Mouse (Mus musculus) lung, embryonic 14.5 days (tissue): ENCODE data around the gene Aff3. TPM values are rescaled to one million over a fixed set of nuclear protein-coding genes. Genes with fewer than 3 reads are reported as not detected.
"Not testable (repeated sequence)": the region's sequence is repeated elsewhere in the genome, so short reads cannot be mapped to it uniquely, and the experiment has no call there.

Experiments used
- ATAC-seq: fragments of 200-750 bp; cut with Nextera tagmentation; 2 replicates; pipeline ENCODE4 v1.8.0; 2017; ENCODE audit warnings: mild to moderate bottlenecking, moderate TSS enrichment, moderate library complexity; ENCODE audit not compliant: insufficient read depth
- DNase-seq: peaks from one replicate; pipeline ENCODE4 v3.0.0-alpha.2; 2015
- H3K27ac ChIP-seq: fragments of 300-500 bp; sonication (generic); 2 replicates; pipeline ENCODE4 v1.5.1; 2014; ENCODE audit warnings: low read depth, mild to moderate bottlenecking, moderate library complexity
- H3K27me3 ChIP-seq: fragments of 300-500 bp; sonication (generic); 2 replicates; pipeline ENCODE4 v1.6.1; 2014; ENCODE audit warnings: low read length, control low read depth; ENCODE audit not compliant: insufficient read depth
- H3K36me3 ChIP-seq: fragments of 300-500 bp; sonication (generic); 2 replicates; pipeline ENCODE4 v1.6.1; 2014; ENCODE audit warnings: control low read depth; ENCODE audit not compliant: insufficient read depth
- H3K4me1 ChIP-seq: fragments of 300-500 bp; sonication (generic); 2 replicates; pipeline ENCODE4 v1.6.1; 2014; ENCODE audit warnings: antibody characterized with exemption, control low read depth; ENCODE audit not compliant: insufficient read depth
- H3K4me2 ChIP-seq: fragments of 300-500 bp; sonication (generic); 2 replicates; pipeline ENCODE4 v1.6.1; 2014; ENCODE audit warnings: mild to moderate bottlenecking
- H3K4me3 ChIP-seq: fragments of 300-500 bp; sonication (generic); 2 replicates; pipeline ENCODE4 v1.5.1; 2014; ENCODE audit warnings: low read depth, low read length
- H3K9ac ChIP-seq: fragments of 300-500 bp; sonication (generic); 2 replicates; pipeline ENCODE4 v1.6.1; 2014
- H3K9me3 ChIP-seq: fragments of 300-500 bp; sonication (generic); 2 replicates; pipeline ENCODE4 v1.6.1; 2016; ENCODE audit warnings: low read depth, low read length, control low read depth
- CTCF ChIP-seq: IDR thresholded peaks from 2 replicates; pipeline ENCODE4 v1.5.1; 2016; ENCODE audit warnings: antibody characterized with exemption, low read depth
- WGBS: fragments of 180-500 bp; shearing (Covaris S2); extraction: QIAGEN DNeasy Blood & Tissue Kit; methylation state at CpG from one replicate; pipeline ENCODE4 v1.1.7; 2014; 5-methylcytosine and 5-hydroxymethylcytosine counted together
- polyA plus RNA-seq: library from polyadenylated mRNA; unstranded; fragments of >200 nt; fragmentation: Nextera tagmentation; extraction: Ambion mirVana; gene quantifications from 2 replicates; pipeline ENCODE4 v1.2.1, GENCODE M21; 2014

The Aff3 gene
- polyA plus RNA-seq, 1 experiment from 2014 or later, result 15.2 TPM

- DNase-seq (peak; percentile 73), ATAC-seq (peak; percentile 46)
- TF ChIP-seq CTCF, result no peak
- WGBS, result 24% methylated on average over 4 of the region's 4 CpGs
- H3K4me2 ChIP-seq, result peak overlapping the region; percentile 2; the same call in 1 of the 2 replicates
- no peak overlapping the region for H3K4me3 ChIP-seq
- no peak overlapping the region for H3K9ac ChIP-seq
- no peaks in the 10 kb centered on the region for H3K27me3 ChIP-seq
- no peaks in the 10 kb centered on the region for H3K36me3 ChIP-seq
- H3K9me3 ChIP-seq, result no peaks in the 10 kb centered on the region
- H3K4me1 ChIP-seq, result peaks cover 28% of the 10 kb centered on the region
- no peak overlapping the region for H3K27ac ChIP-seq
Measured at GRCm38 (mm10) chr1:38438447-38438846, 226.3 kb downstream of the Aff3 start.

- DNase-seq (no peak), ATAC-seq (no peak)
- TF ChIP-seq CTCF, result no peak
- Histone ChIP-seq H3K4me2 (no peak overlapping the region), H3K36me3 (no peaks in the 10 kb centered on the region), H3K4me1 (peaks cover 28% of the 10 kb centered on the region), H3K9me3 (no peaks in the 10 kb centered on the region), H3K4me3 (no peak overlapping the region), H3K27me3 (no peaks in the 10 kb centered on the region), H3K27ac (no peak overlapping the region), H3K9ac (no peak overlapping the region)
- 51% methylated on average over 4 of the region's 4 CpGs for WGBS
Measured at GRCm38 (mm10) chr1:38437671-38438070, 227.1 kb downstream of the Aff3 start.

- Histone ChIP-seq H3K27me3 (no peaks in the 10 kb centered on the region), H3K4me2 (no peak overlapping the region), H3K27ac (no peak overlapping the region; the same call in 1 of the 2 replicates), H3K36me3 (no peaks in the 10 kb centered on the region), H3K9ac (no peak overlapping the region), H3K4me3 (no peak overlapping the region), H3K4me1 (peaks cover 28% of the 10 kb centered on the region), H3K9me3 (no peaks in the 10 kb centered on the region)
- ATAC-seq (peak; percentile 12; the same call in 1 of the 2 replicates), DNase-seq (peak; percentile 65)
- WGBS, result 36% methylated on average over 12 of the region's 12 CpGs
- TF ChIP-seq CTCF, result no peak
Measured at GRCm38 (mm10) chr1:38436471-38437340, 228.0 kb downstream of the Aff3 start.

GRCm38 (mm10) chr1:38430311-38430710 lies 234.4 kb downstream of the Aff3 start:
- not testable (repeated sequence) for H3K4me3 ChIP-seq, H3K4me1 ChIP-seq, H3K27ac ChIP-seq, DNase-seq, H3K36me3 ChIP-seq, H3K9me3 ChIP-seq, H3K9ac ChIP-seq, ATAC-seq, H3K27me3 ChIP-seq, H3K4me2 ChIP-seq
- WGBS, result 91% methylated on average over 12 of the region's 12 CpGs

GRCm38 (mm10) chr1:38428708-38429683 lies 235.8 kb downstream of the Aff3 start:
- 50% methylated on average over 13 of the region's 13 CpGs for WGBS
- no peaks in the 10 kb centered on the region; the same call in 1 of the 2 replicates for H3K4me1 ChIP-seq
- no peaks in the 10 kb centered on the region for H3K36me3 ChIP-seq
- H3K9ac ChIP-seq, result no peak overlapping the region
- H3K27ac ChIP-seq, result no peak overlapping the region
- ATAC-seq, result no peak
- no peaks in the 10 kb centered on the region for H3K27me3 ChIP-seq
- no peak for TF ChIP-seq CTCF
- no peak for DNase-seq
- no peak overlapping the region for H3K4me3 ChIP-seq
- H3K4me2 ChIP-seq, result no peak overlapping the region
- no peaks in the 10 kb centered on the region for H3K9me3 ChIP-seq

GRCm38 (mm10) chr1:38422921-38423320 lies 241.8 kb downstream of the Aff3 start:
- no peak overlapping the region for H3K27ac ChIP-seq
- no peak for TF ChIP-seq CTCF
- no peaks in the 10 kb centered on the region for H3K36me3 ChIP-seq
- no peaks in the 10 kb centered on the region for H3K9me3 ChIP-seq
- no peaks in the 10 kb centered on the region; the same call in 1 of the 2 replicates for H3K4me1 ChIP-seq
- WGBS, result 81% methylated on average over 6 of the region's 6 CpGs
- no peak overlapping the region for H3K4me2 ChIP-seq
- H3K27me3 ChIP-seq, result no peaks in the 10 kb centered on the region
- no peak overlapping the region for H3K4me3 ChIP-seq
- H3K9ac ChIP-seq, result no peak overlapping the region
- ATAC-seq (no peak), DNase-seq (no peak)

- Histone ChIP-seq H3K4me2 (no peak overlapping the region), H3K9me3 (no peaks in the 10 kb centered on the region), H3K4me3 (no peak overlapping the region), H3K27me3 (no peaks in the 10 kb centered on the region), H3K27ac (no peak overlapping the region), H3K36me3 (no peaks in the 10 kb centered on the region), H3K9ac (no peak overlapping the region), H3K4me1 (no peaks in the 10 kb centered on the region)
- ATAC-seq (no peak), DNase-seq (no peak)
- 72% methylated on average over 4 of the region's 4 CpGs for WGBS
- TF ChIP-seq CTCF, result no peak
Measured at GRCm38 (mm10) chr1:38419331-38419730, 245.4 kb downstream of the Aff3 start.
